Mouse (Mus musculus): ENCODE results near the gene Lsm7. TPM values are rescaled to one million over a fixed set of nuclear protein-coding genes. Genes with fewer than 3 reads are reported as not detected.
"Not testable (repeated sequence)": the region's sequence is repeated elsewhere in the genome, so short reads cannot be mapped to it uniquely, and the experiment has no call there.

Lsm7 gene
- polyA plus RNA-seq, 1 experiment from 2014 or later: 254 TPM

DNA sequence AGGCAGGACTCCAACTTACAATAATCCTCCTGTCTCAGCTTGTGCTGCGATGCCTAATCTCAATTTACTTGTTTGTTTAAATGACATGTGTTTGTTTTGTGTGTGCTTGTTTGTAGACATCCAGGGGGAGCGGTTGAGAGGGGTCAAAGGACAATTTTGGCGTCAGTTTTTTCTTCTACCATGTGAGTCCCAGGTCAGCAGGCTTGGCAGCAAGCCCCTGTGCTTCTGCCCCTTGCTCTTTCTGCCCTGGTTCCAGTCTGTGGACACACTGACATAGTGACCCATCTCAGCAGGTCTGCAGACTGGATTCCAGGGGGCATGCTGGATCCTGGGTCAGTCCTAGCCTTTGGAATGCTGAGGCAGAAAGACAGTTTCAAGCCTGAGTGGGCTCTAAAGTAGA is 35.6 kb downstream of the Lsm7 start:
- no peak for ATAC-seq (ENCODE audit: borderline replicate concordance, extremely low read depth, low FRiP score, low TSS enrichment)
- Histone ChIP-seq H3K9me3 (no peaks in the 10 kb centered on the region), H3K4me2 (no peak overlapping the region), H3K4me3 (no peak overlapping the region), H3K36me3 (no peaks in the 10 kb centered on the region), H3K4me1 (no peaks in the 10 kb centered on the region), H3K27me3 (no peaks in the 10 kb centered on the region), H3K27ac (no peak overlapping the region), H3K9ac (no peak overlapping the region)
- WGBS: 19% methylated on average over 3 of the region's 3 CpGs

DNA sequence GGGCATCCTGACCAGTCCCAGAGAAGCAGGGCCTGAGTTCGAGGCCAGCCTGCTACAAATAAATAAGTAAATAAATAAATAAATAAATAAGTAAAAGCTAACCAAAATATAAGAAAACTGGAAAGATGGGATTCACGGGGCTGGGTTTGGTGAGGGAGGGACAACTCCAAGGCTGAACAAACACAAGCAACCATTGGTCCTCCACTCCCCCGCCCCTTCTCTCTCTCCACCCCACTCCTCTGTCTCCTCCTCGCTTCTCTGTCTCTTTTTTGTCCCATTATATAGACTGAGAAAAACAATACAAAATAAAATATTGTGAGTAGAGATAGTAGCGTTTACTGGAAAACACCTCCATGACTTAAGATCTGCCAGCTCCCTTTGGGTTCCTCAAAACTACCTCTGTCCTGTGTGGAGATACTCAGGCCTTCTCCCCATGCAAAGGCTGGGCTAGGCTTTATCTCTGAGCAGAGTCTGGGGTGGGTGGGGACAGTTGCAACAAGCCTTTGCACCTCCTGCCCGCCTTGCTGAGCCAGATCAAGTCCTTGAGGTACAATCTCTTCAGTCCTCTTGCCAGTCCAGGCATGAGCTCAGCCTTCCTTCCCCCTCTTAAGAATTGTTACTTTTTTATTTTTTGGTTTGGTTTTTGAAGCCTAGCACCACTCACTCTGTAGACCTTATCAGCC is 36.3 kb downstream of the Lsm7 start:
- Histone ChIP-seq H3K27ac (no peak overlapping the region), H3K27me3 (no peaks in the 10 kb centered on the region), H3K9me3 (no peaks in the 10 kb centered on the region), H3K4me2 (no peak overlapping the region), H3K36me3 (no peaks in the 10 kb centered on the region), H3K4me3 (no peak overlapping the region), H3K4me1 (no peaks in the 10 kb centered on the region), H3K9ac (no peak overlapping the region)
- no peak for ATAC-seq (ENCODE audit: borderline replicate concordance, extremely low read depth, low FRiP score, low TSS enrichment)
- 49% methylated on average over 6 of the region's 6 CpGs for WGBS

GRCm38 (mm10) chr10:80817955-80818354 is 37.1 kb downstream of the Lsm7 start:
- H3K4me2 ChIP-seq; H3K27ac ChIP-seq; H3K9me3 ChIP-seq; ATAC-seq (ENCODE audit: borderline replicate concordance, extremely low read depth, low FRiP score, low TSS enrichment); H3K36me3 ChIP-seq; H3K27me3 ChIP-seq; H3K9ac ChIP-seq; H3K4me3 ChIP-seq; H3K4me1 ChIP-seq: not testable (repeated sequence)
- WGBS: 84% methylated on average over 7 of the region's 7 CpGs

GRCm38 (mm10) chr10:80817164-80817563 is 37.8 kb downstream of the Lsm7 start:
- Histone ChIP-seq H3K27me3 (0 out of 2 replicates have a peak, but pooled peaks cover 2% of the 10 kb centered on the region), H3K9me3 (no peaks in the 10 kb centered on the region), H3K4me3 (no peak overlapping the region), H3K4me1 (no peaks in the 10 kb centered on the region), H3K36me3 (no peaks in the 10 kb centered on the region), H3K9ac (no peak overlapping the region), H3K4me2 (no peak overlapping the region), H3K27ac (no peak overlapping the region)
- 42% methylated on average over 2 of the region's 2 CpGs for WGBS
- no peak for ATAC-seq (ENCODE audit: borderline replicate concordance, extremely low read depth, low FRiP score, low TSS enrichment)

- H3K4me2 ChIP-seq; H3K4me1 ChIP-seq; H3K9me3 ChIP-seq; H3K9ac ChIP-seq; H3K27ac ChIP-seq; ATAC-seq (ENCODE audit: borderline replicate concordance, extremely low read depth, low FRiP score, low TSS enrichment); H3K36me3 ChIP-seq; H3K27me3 ChIP-seq; H3K4me3 ChIP-seq: not testable (repeated sequence)
- WGBS: 76% methylated on average over 3 of the region's 3 CpGs
Observed at GRCm38 (mm10) chr10:80816303-80816702, 38.7 kb downstream of the Lsm7 start.

GRCm38 (mm10) chr10:80814800-80815199 is 40.2 kb downstream of the Lsm7 start:
- Histone ChIP-seq H3K4me1 (peaks cover 4% of the 10 kb centered on the region; the same call in 1 of the 2 replicates), H3K4me3 (no peak overlapping the region), H3K9ac (no peak overlapping the region), H3K27me3 (peaks cover 9% of the 10 kb centered on the region), H3K36me3 (no peaks in the 10 kb centered on the region), H3K27ac (no peak overlapping the region), H3K4me2 (no peak overlapping the region), H3K9me3 (no peaks in the 10 kb centered on the region)
- no peak for ATAC-seq (ENCODE audit: borderline replicate concordance, extremely low read depth, low FRiP score, low TSS enrichment)
- 52% methylated on average over 7 of the region's 7 CpGs for WGBS

- H3K9ac ChIP-seq: no peak within 1 kb of the TSS
- ATAC-seq (ENCODE audit: borderline replicate concordance, extremely low read depth, low FRiP score, low TSS enrichment): no peak
Observed at GRCm38 (mm10) chr10:80813366-80813765, 41.6 kb downstream of the Lsm7 start, which contains the start of gene Jsrp1. Gene Jsrp1 (minus strand): TSS chr10:80813498.

GRCm38 (mm10) chr10:80812391-80813041 is 42.5 kb downstream of the Lsm7 start:
- Histone ChIP-seq H3K9me3 (no peaks in the 10 kb centered on the region), H3K9ac (no peak overlapping the region), H3K27me3 (peaks cover 26% of the 10 kb centered on the region), H3K4me2 (no peak overlapping the region), H3K36me3 (no peaks in the 10 kb centered on the region), H3K4me3 (no peak overlapping the region), H3K27ac (no peak overlapping the region), H3K4me1 (peaks cover 22% of the 10 kb centered on the region)
- ATAC-seq (ENCODE audit: borderline replicate concordance, extremely low read depth, low FRiP score, low TSS enrichment): no peak
- 35% methylated on average over 5 of the region's 5 CpGs for WGBS

More at GRCm38 (mm10) chr10:80813366-80813765, 41.6 kb downstream of the Lsm7 start, which contains the start of gene Jsrp1:
- 50% methylated on average over 4 of the region's 4 CpGs for WGBS
- H3K36me3 ChIP-seq: no peaks in the 10 kb centered on the region
- peaks cover 23% of the 10 kb centered on the region for H3K27me3 ChIP-seq
- H3K9me3 ChIP-seq: no peaks in the 10 kb centered on the region
- peaks cover 15% of the 10 kb centered on the region for H3K4me1 ChIP-seq
- H3K4me2 ChIP-seq: no peak within 1 kb of the TSS
- H3K27ac ChIP-seq: no peak within 1 kb of the TSS
- H3K4me3 ChIP-seq: no peak within 1 kb of the TSS

- Histone ChIP-seq H3K27me3 (peaks cover 36% of the 10 kb centered on the region), H3K27ac (no peak overlapping the region), H3K9ac (no peak overlapping the region), H3K4me3 (no peak overlapping the region), H3K4me2 (peak overlapping the region; percentile 23), H3K36me3 (no peaks in the 10 kb centered on the region), H3K4me1 (peaks cover 36% of the 10 kb centered on the region), H3K9me3 (no peaks in the 10 kb centered on the region)
- 6% methylated on average over 20 of the region's 20 CpGs for WGBS
- no peak for ATAC-seq (ENCODE audit: borderline replicate concordance, extremely low read depth, low FRiP score, low TSS enrichment)
Observed at GRCm38 (mm10) chr10:80810084-80810483, 44.9 kb downstream of the Lsm7 start.

- H3K9ac ChIP-seq: peak overlapping the region; percentile 33; the same call in 1 of the 2 replicates
- peaks cover 36% of the 10 kb centered on the region for H3K27me3 ChIP-seq
- 7% methylated on average over 17 of the region's 18 CpGs for WGBS
- no peak overlapping the region for H3K27ac ChIP-seq
- H3K36me3 ChIP-seq: peaks cover 8% of the 10 kb centered on the region
- peaks cover 36% of the 10 kb centered on the region for H3K4me1 ChIP-seq
- no peaks in the 10 kb centered on the region for H3K9me3 ChIP-seq
- H3K4me3 ChIP-seq: peak overlapping the region; percentile 16
- ATAC-seq (ENCODE audit: borderline replicate concordance, extremely low read depth, low FRiP score, low TSS enrichment): no peak
- H3K4me2 ChIP-seq: peak overlapping the region; percentile 47
Observed at GRCm38 (mm10) chr10:80808985-80809632, 45.9 kb downstream of the Lsm7 start.

DNA sequence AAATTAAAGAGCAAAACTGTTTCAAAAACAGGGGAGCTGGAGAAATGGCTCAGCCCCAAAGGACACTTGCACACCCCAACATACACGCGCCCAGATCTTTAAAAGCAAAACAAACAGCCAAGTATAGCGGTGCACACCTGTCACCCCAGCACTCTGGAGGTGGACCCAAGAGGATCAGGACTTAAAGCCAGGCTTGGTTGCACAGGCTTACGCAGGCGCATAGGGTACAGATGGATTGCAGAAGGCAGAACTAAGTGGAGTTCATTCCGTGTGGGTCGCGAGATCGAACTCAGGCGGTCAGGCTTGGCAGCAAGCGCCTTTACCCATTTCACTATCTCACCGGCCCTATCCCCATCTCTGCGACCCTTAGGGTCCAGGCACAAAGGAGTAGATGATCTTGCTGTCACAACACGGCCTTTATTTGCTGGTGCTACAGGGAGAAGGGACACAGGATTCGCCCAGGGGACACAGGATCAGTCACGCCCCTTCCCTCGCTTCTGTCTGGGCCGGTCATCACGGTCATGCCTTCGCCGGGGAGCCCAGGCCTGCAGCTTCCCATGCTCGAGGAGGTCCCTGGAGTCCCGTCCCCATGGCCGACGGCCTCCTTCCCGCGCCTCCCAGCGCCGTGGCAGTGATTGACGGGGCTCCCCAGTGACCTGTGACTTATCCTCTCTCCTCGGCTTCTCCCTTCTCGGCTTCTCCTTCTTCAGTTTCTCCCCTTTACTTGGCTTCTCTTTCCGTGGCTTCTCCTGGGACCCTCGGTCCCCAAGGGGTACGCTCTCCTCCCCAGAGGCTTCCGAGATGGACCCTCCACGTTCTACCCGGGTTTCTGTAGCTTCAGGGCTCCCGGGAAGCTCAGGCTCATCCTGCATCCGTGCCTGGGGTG is 46.7 kb downstream of the Lsm7 start:
- H3K36me3 ChIP-seq: peaks cover 15% of the 10 kb centered on the region
- no peak for ATAC-seq (ENCODE audit: borderline replicate concordance, extremely low read depth, low FRiP score, low TSS enrichment)
- peaks cover 36% of the 10 kb centered on the region for H3K27me3 ChIP-seq
- peak overlapping the region; percentile 16 for H3K4me3 ChIP-seq
- H3K4me1 ChIP-seq: peaks cover 36% of the 10 kb centered on the region
- WGBS: 16% methylated on average over 40 of the region's 40 CpGs
- H3K9me3 ChIP-seq: no peaks in the 10 kb centered on the region
- no peak overlapping the region for H3K27ac ChIP-seq
- peak overlapping the region; percentile 91 for H3K4me2 ChIP-seq
- H3K9ac ChIP-seq: peak overlapping the region; percentile 33; the same call in 1 of the 2 replicates

Data from lung, embryonic 15.5 days (tissue).